Mouse (Mus musculus) Patski (cell line): ENCODE measurements around the gene Reln. TPM values are rescaled to one million over a fixed set of nuclear protein-coding genes. Genes with fewer than 3 reads are reported as not detected.

ENCODE experiments used
- ATAC-seq: fragments of 100-300 bp; one replicate; pipeline ENCODE4 v1.8.0; 2021
- CTCF ChIA-PET: fragments of 350-600 bp; sonication (Branson Sonifier 250); formaldehyde crosslinking; loops from one replicate; lab custom pipeline; 2022; ENCODE audit warnings: inconsistent platforms; lab: Charles Lee
- POLR2A ChIA-PET: fragments of 350-600 bp; sonication (Branson Sonifier 250); formaldehyde crosslinking; loops from one replicate; lab custom pipeline; 2022; ENCODE audit warnings: antibody characterized with exemption, inconsistent platforms; lab: Charles Lee
- DNase-seq: peaks from one replicate; pipeline ENCODE4 v3.0.0-alpha.2; 2011; ENCODE audit warnings: low read depth, low spot score
- H3K27me3 ChIP-seq: fragments of 371-371 bp; one replicate; pipeline ENCODE4 v1.5.1; 2021
- CTCF ChIP-seq: fragments of 100-300 bp; IDR thresholded peaks from one replicate; pipeline ENCODE4 v1.5.1; 2021
- in situ Hi-C: fragments of 300-500 bp; cut with MboI; formaldehyde crosslinking; loops from 3 replicates; pipeline ENCODE4 v1.11.1; 2018; ENCODE audit warnings: low pct_unique_long_range_greater_than_20kb, mixed read lengths
- polyA plus RNA-seq: library from polyadenylated mRNA; unstranded; gene quantifications from one replicate; pipeline ENCODE4 v1.2.3, GENCODE M21; 2021

The Reln gene
- polyA plus RNA-seq, 1 experiment from 2014 or later, result not detected

- peaks cover 11% of the 10 kb centered on the region for H3K27me3 ChIP-seq
- ChIA-PET CTCF (interaction anchor here (0.7 kb wide), 1 partner anchor 38 kb away, joined by 4 read pairs; no protein-coding TSS in a partner anchor), POLR2A (no interaction called here)
- no peak for TF ChIP-seq CTCF
- in situ Hi-C loops, result no loop called here
- DNase-seq, result no peak
- ATAC-seq, result no peak
Observed at GRCm38 (mm10) chr5:22224515-22224914, 120.0 kb downstream of the Reln start.

- ATAC-seq (no peak), DNase-seq (no peak)
- in situ Hi-C loops, result no loop called here
- H3K27me3 ChIP-seq, result peaks cover 11% of the 10 kb centered on the region
- no peak for TF ChIP-seq CTCF
- POLR2A ChIA-PET, result no interaction called here
- CTCF ChIA-PET, result interaction anchor here (0.7 kb wide), 1 partner anchor 38 kb away, joined by 4 read pairs; no protein-coding TSS in a partner anchor
Observed at GRCm38 (mm10) chr5:22223940-22224339, 120.6 kb downstream of the Reln start.

GRCm38 (mm10) chr5:22208311-22209021 lies 136.0 kb downstream of the Reln start:
- CTCF ChIA-PET, result interaction anchor here (0.7 to 1.8 kb wide), 2 partner anchors 9 to 20 kb away, joined by 3 to 5 read pairs; no protein-coding TSS in a partner anchor
- POLR2A ChIA-PET, result no interaction called here
- in situ Hi-C loops, result no loop called here
- DNase-seq (no peak), ATAC-seq (no peak)
- H3K27me3 ChIP-seq, result peaks cover 14% of the 10 kb centered on the region
- TF ChIP-seq CTCF, result no peak

- H3K27me3 ChIP-seq, result peaks cover 19% of the 10 kb centered on the region
- no peak for ATAC-seq
- no peak for DNase-seq
- no peak for TF ChIP-seq CTCF
- ChIA-PET POLR2A (no interaction called here), CTCF (no interaction called here)
- in situ Hi-C loops, result no loop called here
Observed at GRCm38 (mm10) chr5:22197926-22198325, 146.6 kb downstream of the Reln start.

- ATAC-seq (no peak), DNase-seq (no peak)
- ChIA-PET POLR2A (no interaction called here), CTCF (no interaction called here)
- no peak for TF ChIP-seq CTCF
- H3K27me3 ChIP-seq, result peaks cover 27% of the 10 kb centered on the region
- in situ Hi-C loops, result no loop called here
Observed at GRCm38 (mm10) chr5:22196891-22197290, 147.6 kb downstream of the Reln start.

- DNase-seq, result no peak
- CTCF ChIA-PET, result no interaction called here
- ATAC-seq, result no peak
- peaks cover 29% of the 10 kb centered on the region for H3K27me3 ChIP-seq
- POLR2A ChIA-PET, result no interaction called here
- in situ Hi-C loops, result no loop called here
- TF ChIP-seq CTCF, result no peak
Observed at GRCm38 (mm10) chr5:22196476-22196875, 148.0 kb downstream of the Reln start.

- TF ChIP-seq CTCF, result no peak
- no peak for DNase-seq
- ChIA-PET POLR2A (no interaction called here), CTCF (interaction anchor here (1.7 kb wide), 1 partner anchor 11 kb away, joined by 4 read pairs; no protein-coding TSS in a partner anchor)
- in situ Hi-C loops, result no loop called here
- no peak for ATAC-seq
- H3K27me3 ChIP-seq, result peaks cover 29% of the 10 kb centered on the region
Observed at GRCm38 (mm10) chr5:22195352-22195941, 149.1 kb downstream of the Reln start.

GRCm38 (mm10) chr5:22191784-22192183 lies 152.7 kb downstream of the Reln start:
- DNase-seq (no peak), ATAC-seq (no peak)
- TF ChIP-seq CTCF, result no peak
- in situ Hi-C loops, result no loop called here
- peaks cover 10% of the 10 kb centered on the region for H3K27me3 ChIP-seq
- ChIA-PET POLR2A (no interaction called here), CTCF (no interaction called here)

- CTCF ChIA-PET, result no interaction called here
Observed at GRCm38 (mm10) chr5:22190333-22190732, 154.2 kb downstream of the Reln start.

GRCm38 (mm10) chr5:22187599-22187998 lies 156.9 kb downstream of the Reln start:
- ATAC-seq (no peak), DNase-seq (no peak)
- no peak for TF ChIP-seq CTCF
- ChIA-PET POLR2A (no interaction called here), CTCF (no interaction called here)
- peaks cover 9% of the 10 kb centered on the region for H3K27me3 ChIP-seq
- in situ Hi-C loops, result no loop called here

More at GRCm38 (mm10) chr5:22190333-22190732, 154.2 kb downstream of the Reln start:
- DNase-seq, result no peak
- POLR2A ChIA-PET, result no interaction called here
- ATAC-seq, result no peak
- TF ChIP-seq CTCF, result no peak
- in situ Hi-C loops, result no loop called here
- peaks cover 10% of the 10 kb centered on the region for H3K27me3 ChIP-seq

- CTCF ChIA-PET, result no interaction called here
- H3K27me3 ChIP-seq, result no peaks in the 10 kb centered on the region
- POLR2A ChIA-PET, result no interaction called here
- DNase-seq (no peak), ATAC-seq (no peak)
- in situ Hi-C loops, result no loop called here
- TF ChIP-seq CTCF, result no peak
Observed at GRCm38 (mm10) chr5:22176480-22176879, 168.0 kb downstream of the Reln start.
